Mouse (Mus musculus) lung, postnatal 4 days (tissue): ENCODE data around the gene Gm20773.
"Not testable (repeated sequence)": the region's sequence is repeated elsewhere in the genome, so short reads cannot be mapped to it uniquely, and the experiment has no call there.

ENCODE experiments used
- DNase-seq, 2 experiments: peaks; one replicate each; pipeline ENCODE4 v3.0.0; 2021

Gm20773 gene

DNA sequence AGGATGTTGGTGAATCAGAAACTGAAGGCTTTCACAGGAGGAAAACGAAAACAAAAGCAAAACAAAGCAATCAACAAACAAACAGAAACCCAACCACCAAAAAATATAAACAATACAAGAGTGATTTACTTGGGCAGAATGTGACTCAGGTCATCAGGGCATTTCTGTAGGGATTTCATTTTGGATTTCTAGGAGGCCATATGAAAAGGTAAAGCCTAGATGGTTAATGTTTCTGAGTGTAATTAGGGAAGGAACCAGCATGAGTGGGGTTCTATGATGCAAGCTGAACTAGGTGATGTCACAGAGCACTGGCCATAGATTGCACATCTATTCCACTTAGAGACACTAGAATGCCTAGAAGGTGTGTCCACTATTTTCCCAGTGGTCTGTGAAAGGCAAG lies at the start of gene Gm20773:
Gene Gm20773, plus strand, starts transcription at position 301 of the 400 bp plus-strand sequence.
- DNase-seq: not testable (repeated sequence)

GRCm38 (mm10) chrY:13465479-13465878 lies 28.3 kb upstream of the Gm20773 start, which contains the start of gene Gm21866:
TSS of gene Gm21866 (minus strand) at chrY:13465579.
- DNase-seq: not testable (repeated sequence)
